Mouse (Mus musculus): Measurements from ENCODE around the gene Ptprd.

DNA sequence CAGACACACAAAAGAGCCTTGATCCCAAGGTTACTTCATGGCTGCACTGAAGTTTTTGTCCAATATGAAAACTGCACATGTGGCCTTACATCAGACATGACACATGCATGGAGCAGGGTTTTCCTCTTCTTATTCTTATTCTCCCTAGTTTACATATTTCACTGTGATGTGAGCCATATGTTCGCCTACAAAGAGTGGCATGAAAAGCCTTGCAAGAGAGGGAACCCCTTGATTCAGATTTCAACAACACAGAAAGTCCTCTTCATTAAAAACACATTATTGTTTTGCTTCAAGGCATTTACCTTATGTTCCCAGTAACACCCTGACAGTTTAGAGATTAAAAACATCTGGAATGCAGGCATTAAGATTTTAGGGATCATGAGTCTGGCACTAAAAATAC lies 1859.3 kb downstream of the Ptprd start:
- TF ChIP-seq POLR2A (IDR thresholded peaks at IDR 0.05; ENCODE audit: borderline replicate concordance, insufficient read depth, low read length) (no peak), CTCF (IDR thresholded peaks at IDR 0.05; ENCODE audit: borderline replicate concordance, insufficient read depth, low read depth, low read length) (no peak)
